Mouse (Mus musculus) forebrain, embryonic 15.5 days (tissue): ENCODE measurements around the gene Myadm. TPM values are rescaled to one million over a fixed set of nuclear protein-coding genes. Genes with fewer than 3 reads are reported as not detected.

Source experiments
- ATAC-seq: fragments of 200-750 bp; cut with Nextera tagmentation; replicated peaks from 2 replicates; pipeline ENCODE4 v1.8.0; 2017; ENCODE audit warnings: mild to moderate bottlenecking, moderate TSS enrichment, moderate library complexity
- H3K27ac ChIP-seq: fragments of 300-500 bp; sonication (generic); replicated peaks from 2 replicates; pipeline ENCODE4 v1.5.1; 2015; ENCODE audit warnings: mild to moderate bottlenecking, inconsistent platforms
- H3K27me3 ChIP-seq: fragments of 300-500 bp; sonication (generic); 2 replicates; pipeline ENCODE4 v1.6.1; 2015; ENCODE audit warnings: inconsistent platforms
- H3K36me3 ChIP-seq: fragments of 300-500 bp; sonication (generic); 2 replicates; pipeline ENCODE4 v1.6.1; 2015; ENCODE audit warnings: mild to moderate bottlenecking, inconsistent platforms
- H3K4me1 ChIP-seq: fragments of 300-500 bp; sonication (generic); 2 replicates; pipeline ENCODE4 v1.6.1; 2015; ENCODE audit warnings: inconsistent platforms
- H3K4me2 ChIP-seq: fragments of 300-500 bp; sonication (generic); replicated peaks from 2 replicates; pipeline ENCODE4 v1.6.1; 2015; ENCODE audit warnings: mild to moderate bottlenecking, inconsistent platforms
- H3K4me3 ChIP-seq: fragments of 300-500 bp; sonication (generic); 2 replicates; pipeline ENCODE4 v1.5.1; 2015; ENCODE audit warnings: mild to moderate bottlenecking, inconsistent platforms
- H3K9ac ChIP-seq: fragments of 300-500 bp; sonication (generic); replicated peaks from 2 replicates; pipeline ENCODE4 v1.6.1; 2015; ENCODE audit warnings: mild to moderate bottlenecking, inconsistent platforms
- H3K9me3 ChIP-seq: fragments of 300-500 bp; sonication (generic); 2 replicates; pipeline ENCODE4 v1.6.1; 2016; ENCODE audit warnings: inconsistent platforms
- WGBS: fragments of 180-500 bp; shearing (Covaris S2); methylation state at CpG from one replicate; pipeline ENCODE4 v1.1.7; 2015; ENCODE audit warnings: mixed read lengths; 5-methylcytosine and 5-hydroxymethylcytosine counted together
- polyA plus RNA-seq: library from polyadenylated mRNA; unstranded; fragments of >200 nt; fragmentation: Nextera tagmentation; extraction: Ambion mirVana; gene quantifications from 2 replicates; pipeline ENCODE4 v1.2.1, GENCODE M21; 2015

The Myadm gene
- polyA plus RNA-seq, 1 experiment from 2014 or later: 19.6 TPM

DNA sequence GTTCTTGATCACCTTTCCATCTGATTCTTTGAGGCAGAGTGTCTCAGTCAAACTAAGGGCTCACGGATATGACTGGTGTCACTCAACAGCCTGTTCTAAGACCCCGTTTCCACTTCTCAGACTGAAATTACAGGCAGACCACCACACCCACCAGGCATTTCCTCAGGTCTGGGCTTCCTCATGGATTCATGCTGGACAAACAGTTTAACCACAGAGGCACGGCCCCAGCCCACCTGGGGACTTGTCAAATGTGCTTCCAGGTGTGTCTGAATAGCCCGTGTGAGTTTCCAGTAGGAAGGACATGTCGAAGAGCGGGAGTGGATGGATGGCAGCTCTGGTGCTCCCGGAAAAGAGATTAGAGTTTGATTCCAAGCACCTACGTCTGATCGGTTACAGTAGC lies 60.9 kb downstream of the Myadm start:
- Histone ChIP-seq H3K27me3 (no peaks in the 10 kb centered on the region), H3K4me2 (no peak overlapping the region), H3K9ac (no peak overlapping the region), H3K4me1 (no peaks in the 10 kb centered on the region), H3K36me3 (peaks cover 51% of the 10 kb centered on the region), H3K4me3 (no peak overlapping the region), H3K27ac (no peak overlapping the region), H3K9me3 (no peaks in the 10 kb centered on the region)
- 94% methylated on average over 9 of the region's 9 CpGs for WGBS
- no peak for ATAC-seq

Other genes with a start within 250 kb of the Myadm start
- not detected in 2 replicates for gene AU018091, start 119.9 kb upstream of the Myadm start, polyA plus RNA-seq
- gene Nlrp12, start 39.3 kb upstream of the Myadm start, polyA plus RNA-seq: not detected in 2 replicates
- gene Prkcg, start 99 bp downstream of the Myadm start, polyA plus RNA-seq: 1.5 and 2.0 TPM in 2 replicates
- gene Cacng7, start 43.9 kb downstream of the Myadm start, polyA plus RNA-seq: 3.4 and 4.5 TPM in 2 replicates
- 12.5 and 16.4 TPM in 2 replicates for gene Cacng8, start 101.6 kb downstream of the Myadm start, polyA plus RNA-seq
- 0.08 and 0.14 TPM in 2 replicates for gene Cacng6, start 135.1 kb downstream of the Myadm start, polyA plus RNA-seq
- gene Tarm1, start 213.5 kb downstream of the Myadm start, polyA plus RNA-seq: not detected in 2 replicates